Mouse (Mus musculus): Measurements from ENCODE around the gene Gpc6. TPM values are rescaled to one million over a fixed set of nuclear protein-coding genes. Genes with fewer than 3 reads are reported as not detected.

The Gpc6 gene
- polyA plus RNA-seq, 1 experiment from 2014 or later, result 18.8 TPM

DNA sequence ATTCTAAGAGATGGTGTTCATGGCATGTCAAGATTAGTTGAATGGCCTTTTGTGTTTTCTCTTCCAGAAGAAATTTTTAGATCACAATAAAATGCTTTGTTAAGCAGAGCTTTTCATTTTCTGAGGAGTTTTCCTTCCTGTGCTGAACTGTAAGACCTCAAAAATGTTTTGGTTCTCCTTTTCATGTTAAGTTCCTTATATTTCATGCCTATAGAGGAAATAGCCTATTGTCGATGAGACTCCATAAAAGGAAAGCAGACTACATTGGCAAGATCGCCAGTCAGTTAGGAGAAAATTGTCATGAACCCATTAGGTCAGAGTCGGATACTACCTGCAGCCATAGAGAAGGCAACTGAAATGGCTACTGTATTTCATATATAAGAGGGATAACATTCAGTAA, 278.8 kb downstream of the Gpc6 start:
- H3K27me3 ChIP-seq (replicated peaks; ENCODE audit: control insufficient read depth, insufficient read depth, low read length), result no peaks in the 10 kb centered on the region
- H3K27ac ChIP-seq (ENCODE audit: low read depth, low read length), result no peak overlapping the region
- DNase-seq (ENCODE audit: low spot score) (no peak), ATAC-seq (replicated peaks; ENCODE audit: low FRiP score) (no peak)
- no peak overlapping the region for H3K4me2 ChIP-seq
- H3K9ac ChIP-seq (ENCODE audit: low read depth, low read length), result no peak overlapping the region
- WGBS, result 77% methylated on average over 3 of the region's 3 CpGs
- no peaks in the 10 kb centered on the region for H3K9me3 ChIP-seq (ENCODE audit: control insufficient read depth, low read length)
- no peaks in the 10 kb centered on the region for H3K4me1 ChIP-seq (replicated peaks; ENCODE audit: control insufficient read depth, insufficient read depth, low read length)
- no peaks in the 10 kb centered on the region for H3K36me3 ChIP-seq (ENCODE audit: control insufficient read depth, insufficient read depth, low read length)
- H3K4me3 ChIP-seq (ENCODE audit: low read depth, low read length), result no peak overlapping the region

DNA sequence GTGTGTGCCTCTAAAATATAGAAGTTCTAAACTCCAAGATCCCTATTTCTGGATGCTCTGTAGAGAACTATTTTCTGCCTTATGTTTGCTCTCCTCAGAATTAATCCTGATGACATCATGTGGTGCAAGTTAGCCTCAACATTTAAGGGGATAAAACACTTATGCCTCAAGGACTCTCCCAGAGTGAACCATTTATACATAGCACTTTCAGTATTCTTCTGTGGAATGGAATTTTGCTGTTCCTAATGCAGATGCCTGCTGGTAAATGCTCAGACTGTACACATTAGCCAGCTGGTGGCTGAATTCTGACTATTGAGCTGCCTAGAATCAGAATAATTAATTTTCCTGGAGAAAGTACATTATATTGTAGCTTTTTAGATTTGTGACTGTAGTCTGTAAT, 289.3 kb downstream of the Gpc6 start:
- Histone ChIP-seq H3K27me3 (replicated peaks; ENCODE audit: control insufficient read depth, insufficient read depth, low read length) (no peaks in the 10 kb centered on the region), H3K9ac (ENCODE audit: low read depth, low read length) (no peak overlapping the region), H3K9me3 (ENCODE audit: control insufficient read depth, low read length) (no peaks in the 10 kb centered on the region), H3K4me1 (replicated peaks; ENCODE audit: control insufficient read depth, insufficient read depth, low read length) (no peaks in the 10 kb centered on the region), H3K36me3 (ENCODE audit: control insufficient read depth, insufficient read depth, low read length) (no peaks in the 10 kb centered on the region), H3K4me3 (ENCODE audit: low read depth, low read length) (no peak overlapping the region), H3K27ac (ENCODE audit: low read depth, low read length) (no peak overlapping the region), H3K4me2 (no peak overlapping the region)
- ATAC-seq (replicated peaks; ENCODE audit: low FRiP score) (no peak), DNase-seq (ENCODE audit: low spot score) (no peak)

DNA sequence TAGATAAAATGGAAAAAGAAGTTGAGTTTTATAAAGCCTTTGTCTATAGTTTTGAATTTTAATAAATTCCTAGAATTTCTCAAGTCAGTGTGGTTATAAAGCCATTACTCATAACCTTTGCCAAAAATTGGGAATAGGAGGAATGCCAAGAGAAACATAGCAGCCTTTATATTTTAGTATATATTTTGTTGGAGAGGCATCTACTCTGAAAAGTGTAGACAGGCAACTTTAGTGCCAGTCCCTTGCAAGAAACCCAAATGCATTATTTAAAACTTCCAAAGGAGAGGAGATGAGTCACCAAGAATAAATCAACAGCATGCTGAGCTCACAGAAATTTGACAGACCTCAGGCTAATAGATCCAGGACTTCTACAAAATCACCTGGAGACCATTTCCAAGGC, 301.8 kb downstream of the Gpc6 start:
- Histone ChIP-seq H3K36me3 (ENCODE audit: control insufficient read depth, insufficient read depth, low read length) (no peaks in the 10 kb centered on the region), H3K27ac (ENCODE audit: low read depth, low read length) (no peak overlapping the region), H3K4me3 (ENCODE audit: low read depth, low read length) (no peak overlapping the region), H3K9ac (ENCODE audit: low read depth, low read length) (no peak overlapping the region), H3K9me3 (ENCODE audit: control insufficient read depth, low read length) (no peaks in the 10 kb centered on the region), H3K4me1 (replicated peaks; ENCODE audit: control insufficient read depth, insufficient read depth, low read length) (no peaks in the 10 kb centered on the region), H3K27me3 (replicated peaks; ENCODE audit: control insufficient read depth, insufficient read depth, low read length) (no peaks in the 10 kb centered on the region), H3K4me2 (no peak overlapping the region)
- DNase-seq (ENCODE audit: low spot score) (no peak), ATAC-seq (replicated peaks; ENCODE audit: low FRiP score) (no peak)

DNA sequence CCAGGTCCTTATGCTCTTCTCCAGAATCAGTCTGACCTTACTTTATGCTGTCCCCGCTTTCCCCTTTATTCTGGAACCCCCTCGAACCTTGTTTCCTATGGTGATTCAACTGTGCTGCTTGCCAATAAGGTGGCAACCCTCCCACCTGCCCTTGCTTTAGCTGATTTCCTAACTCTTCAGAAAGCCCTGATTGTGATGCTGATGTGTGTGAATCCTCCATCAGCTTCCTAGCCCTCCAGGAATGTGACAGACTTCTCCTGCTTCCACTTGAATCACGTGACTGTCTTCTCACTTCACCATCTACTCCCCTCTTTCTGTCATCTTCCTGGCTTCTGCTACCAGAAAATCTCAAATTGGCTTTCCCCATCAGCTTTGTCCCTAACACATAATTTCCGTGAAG, 305.4 kb downstream of the Gpc6 start:
- H3K4me3 ChIP-seq (ENCODE audit: low read depth, low read length), result no peak overlapping the region
- no peaks in the 10 kb centered on the region for H3K36me3 ChIP-seq (ENCODE audit: control insufficient read depth, insufficient read depth, low read length)
- DNase-seq (ENCODE audit: low spot score), result no peak
- H3K4me2 ChIP-seq, result no peak overlapping the region
- no peak for ATAC-seq (replicated peaks; ENCODE audit: low FRiP score)
- no peak overlapping the region for H3K9ac ChIP-seq (ENCODE audit: low read depth, low read length)
- H3K9me3 ChIP-seq (ENCODE audit: control insufficient read depth, low read length), result no peaks in the 10 kb centered on the region
- no peak overlapping the region for H3K27ac ChIP-seq (ENCODE audit: low read depth, low read length)
- 60% methylated on average over 4 of the region's 4 CpGs for WGBS
- H3K4me1 ChIP-seq (replicated peaks; ENCODE audit: control insufficient read depth, insufficient read depth, low read length), result no peaks in the 10 kb centered on the region
- no peaks in the 10 kb centered on the region for H3K27me3 ChIP-seq (replicated peaks; ENCODE audit: control insufficient read depth, insufficient read depth, low read length)

DNA sequence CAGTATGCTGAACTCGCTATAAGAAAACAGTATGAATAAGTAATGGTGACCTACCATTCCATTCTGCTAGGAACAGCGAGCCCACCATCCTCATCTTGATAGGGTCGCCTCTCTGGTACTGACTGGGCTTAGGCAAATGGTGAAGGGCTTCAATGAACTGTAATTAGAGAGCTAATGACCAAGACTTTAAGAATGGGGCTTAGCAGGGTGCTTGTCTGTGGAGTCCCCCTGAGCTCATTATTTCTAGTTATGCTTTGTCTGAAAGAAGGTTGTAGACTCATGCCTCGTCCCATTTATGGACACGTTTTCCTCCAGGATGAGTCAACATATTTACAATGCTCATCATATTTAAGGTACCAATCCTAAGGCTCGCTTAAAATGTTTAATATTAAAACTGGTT, 313.1 kb downstream of the Gpc6 start:
- DNase-seq (ENCODE audit: low spot score) (no peak), ATAC-seq (replicated peaks; ENCODE audit: low FRiP score) (no peak)
- H3K27ac ChIP-seq (ENCODE audit: low read depth, low read length), result no peak overlapping the region
- 80% methylated on average over 6 of the region's 6 CpGs for WGBS
- no peaks in the 10 kb centered on the region for H3K27me3 ChIP-seq (replicated peaks; ENCODE audit: control insufficient read depth, insufficient read depth, low read length)
- H3K36me3 ChIP-seq (ENCODE audit: control insufficient read depth, insufficient read depth, low read length), result no peaks in the 10 kb centered on the region
- H3K4me1 ChIP-seq (replicated peaks; ENCODE audit: control insufficient read depth, insufficient read depth, low read length), result no peaks in the 10 kb centered on the region
- H3K4me2 ChIP-seq, result no peak overlapping the region
- no peak overlapping the region for H3K9ac ChIP-seq (ENCODE audit: low read depth, low read length)
- H3K9me3 ChIP-seq (ENCODE audit: control insufficient read depth, low read length), result no peaks in the 10 kb centered on the region
- H3K4me3 ChIP-seq (ENCODE audit: low read depth, low read length), result no peak overlapping the region

DNA sequence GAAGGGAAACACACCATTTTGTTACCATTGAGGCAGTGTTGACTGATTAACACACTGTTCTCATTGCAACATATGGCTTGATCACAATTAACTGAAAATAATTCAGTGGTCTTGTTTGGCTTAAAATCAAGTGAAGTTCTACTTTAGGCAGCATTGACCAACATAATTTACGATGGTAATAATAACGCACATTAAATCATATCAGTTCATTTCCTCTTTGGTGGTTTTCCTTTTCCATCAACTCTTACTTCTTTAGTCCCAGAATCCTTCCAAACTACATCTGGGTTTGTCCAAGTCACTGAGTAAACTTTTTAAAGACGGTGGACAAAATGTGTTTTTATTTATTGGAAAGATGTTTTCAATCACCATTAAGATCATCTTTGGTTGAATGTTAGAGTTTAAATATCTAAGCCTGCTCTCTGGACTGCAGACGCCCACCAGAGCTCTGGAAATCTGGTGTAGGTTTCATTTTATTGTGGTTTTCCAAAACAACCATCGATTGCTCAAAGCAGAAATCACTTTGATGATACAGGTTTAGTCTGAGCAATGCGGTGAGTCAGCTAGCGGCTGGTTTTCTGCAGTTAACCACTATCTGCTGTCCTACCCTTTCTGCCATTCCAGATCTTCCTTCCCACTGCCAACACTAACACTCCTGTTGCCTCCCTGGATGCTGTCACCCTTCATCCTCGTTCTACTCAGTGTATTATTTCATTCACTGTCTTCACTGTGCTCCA, 314.7 kb downstream of the Gpc6 start:
- ATAC-seq (replicated peaks; ENCODE audit: low FRiP score) (no peak), DNase-seq (ENCODE audit: low spot score) (no peak)
- H3K4me2 ChIP-seq, result no peak overlapping the region
- H3K4me3 ChIP-seq (ENCODE audit: low read depth, low read length), result no peak overlapping the region
- H3K27ac ChIP-seq (ENCODE audit: low read depth, low read length), result no peak overlapping the region
- no peaks in the 10 kb centered on the region for H3K27me3 ChIP-seq (replicated peaks; ENCODE audit: control insufficient read depth, insufficient read depth, low read length)
- H3K36me3 ChIP-seq (ENCODE audit: control insufficient read depth, insufficient read depth, low read length), result no peaks in the 10 kb centered on the region
- WGBS, result 82% methylated on average over 8 of the region's 8 CpGs
- no peaks in the 10 kb centered on the region for H3K9me3 ChIP-seq (ENCODE audit: control insufficient read depth, low read length)
- no peaks in the 10 kb centered on the region for H3K4me1 ChIP-seq (replicated peaks; ENCODE audit: control insufficient read depth, insufficient read depth, low read length)
- H3K9ac ChIP-seq (ENCODE audit: low read depth, low read length), result no peak overlapping the region

DNA sequence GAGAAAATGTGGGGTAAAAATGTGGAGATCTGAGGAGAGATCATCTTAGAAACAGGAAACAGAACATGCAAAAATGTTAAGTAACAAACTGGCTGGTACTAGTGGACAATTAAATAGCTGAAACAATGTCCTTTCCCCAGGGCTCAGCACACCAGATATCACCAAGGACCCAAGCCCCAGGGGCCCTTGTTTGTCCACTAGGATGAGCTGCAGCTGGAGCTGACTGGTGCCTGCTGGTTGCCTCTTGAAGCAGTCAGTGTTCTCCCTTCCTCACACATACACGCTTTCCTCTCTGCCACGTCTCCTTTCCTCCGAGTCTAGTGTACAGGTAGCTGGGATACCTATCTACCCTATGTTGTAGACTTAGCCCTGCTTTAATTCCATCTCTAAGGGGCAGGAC, 320.5 kb downstream of the Gpc6 start:
- H3K27me3 ChIP-seq (replicated peaks; ENCODE audit: control insufficient read depth, insufficient read depth, low read length), result no peaks in the 10 kb centered on the region
- H3K9ac ChIP-seq (ENCODE audit: low read depth, low read length), result no peak overlapping the region
- H3K27ac ChIP-seq (ENCODE audit: low read depth, low read length), result no peak overlapping the region
- no peaks in the 10 kb centered on the region for H3K36me3 ChIP-seq (ENCODE audit: control insufficient read depth, insufficient read depth, low read length)
- no peak overlapping the region for H3K4me2 ChIP-seq
- no peaks in the 10 kb centered on the region for H3K9me3 ChIP-seq (ENCODE audit: control insufficient read depth, low read length)
- no peaks in the 10 kb centered on the region for H3K4me1 ChIP-seq (replicated peaks; ENCODE audit: control insufficient read depth, insufficient read depth, low read length)
- DNase-seq (ENCODE audit: low spot score) (no peak), ATAC-seq (replicated peaks; ENCODE audit: low FRiP score) (no peak)
- no peak overlapping the region for H3K4me3 ChIP-seq (ENCODE audit: low read depth, low read length)
- 90% methylated on average over 3 of the region's 3 CpGs for whole genome bisulfite sequencing

DNA sequence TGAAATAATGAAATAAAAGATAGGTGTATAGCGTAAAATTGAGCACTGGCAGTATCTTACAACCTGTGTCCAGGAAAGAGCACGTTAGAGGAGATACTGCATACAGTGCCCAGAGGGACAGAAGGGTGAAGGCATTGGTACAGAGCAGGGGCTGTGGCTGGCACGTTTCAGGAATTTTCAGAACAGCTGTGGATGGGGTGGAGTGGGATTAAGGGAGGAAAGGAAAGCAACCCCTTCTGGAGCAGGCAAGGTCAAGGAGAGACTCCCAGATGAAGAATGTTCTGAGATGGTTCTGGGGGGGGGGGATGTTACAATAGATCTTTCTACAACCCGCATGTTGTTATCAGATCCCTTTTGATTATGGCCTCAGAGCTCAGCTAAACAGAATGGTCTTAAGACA, 331.1 kb downstream of the Gpc6 start:
- H3K4me2 ChIP-seq, result no peak overlapping the region
- no peak for ATAC-seq (replicated peaks; ENCODE audit: low FRiP score)
- WGBS, result 75% methylated on average over 4 of the region's 4 CpGs
- H3K36me3 ChIP-seq (ENCODE audit: control insufficient read depth, insufficient read depth, low read length), result no peaks in the 10 kb centered on the region
- no peak for DNase-seq (ENCODE audit: low spot score)
- no peak overlapping the region for H3K9ac ChIP-seq (ENCODE audit: low read depth, low read length)
- H3K9me3 ChIP-seq (ENCODE audit: control insufficient read depth, low read length), result no peaks in the 10 kb centered on the region
- no peak overlapping the region for H3K27ac ChIP-seq (ENCODE audit: low read depth, low read length)
- H3K4me1 ChIP-seq (replicated peaks; ENCODE audit: control insufficient read depth, insufficient read depth, low read length), result no peaks in the 10 kb centered on the region
- no peak overlapping the region for H3K4me3 ChIP-seq (ENCODE audit: low read depth, low read length)
- H3K27me3 ChIP-seq (replicated peaks; ENCODE audit: control insufficient read depth, insufficient read depth, low read length), result no peaks in the 10 kb centered on the region

DNA sequence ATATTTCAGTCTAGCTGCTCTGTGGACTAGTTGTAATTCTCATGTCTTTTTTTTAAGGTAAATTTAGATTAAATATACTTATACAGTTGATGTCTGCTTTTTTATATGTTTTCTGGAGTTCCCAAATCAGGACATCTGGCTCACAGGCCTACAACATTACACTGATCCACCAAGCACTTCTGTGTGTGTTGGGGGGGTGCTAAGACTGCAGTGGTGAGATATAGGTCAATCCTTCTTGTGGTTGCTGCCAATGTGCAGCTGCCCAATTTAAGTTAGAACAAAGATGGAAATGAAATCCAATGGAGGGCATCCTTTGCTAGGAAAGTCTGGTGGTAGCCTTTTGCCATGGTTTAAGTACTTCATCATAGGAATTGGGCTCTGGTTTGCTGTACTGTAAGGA, 340.5 kb downstream of the Gpc6 start:
- H3K27ac ChIP-seq (ENCODE audit: low read depth, low read length), result no peak overlapping the region
- no peaks in the 10 kb centered on the region for H3K4me1 ChIP-seq (replicated peaks; ENCODE audit: control insufficient read depth, insufficient read depth, low read length)

More for the DNA sequence above, 340.5 kb downstream of the Gpc6 start:
- no peak for DNase-seq (ENCODE audit: low spot score)
- H3K4me3 ChIP-seq (ENCODE audit: low read depth, low read length), result no peak overlapping the region
- H3K27me3 ChIP-seq (replicated peaks; ENCODE audit: control insufficient read depth, insufficient read depth, low read length), result no peaks in the 10 kb centered on the region
- no peaks in the 10 kb centered on the region for H3K36me3 ChIP-seq (ENCODE audit: control insufficient read depth, insufficient read depth, low read length)
- H3K9me3 ChIP-seq (ENCODE audit: control insufficient read depth, low read length), result no peaks in the 10 kb centered on the region
- H3K9ac ChIP-seq (ENCODE audit: low read depth, low read length), result no peak overlapping the region
- ATAC-seq (replicated peaks; ENCODE audit: low FRiP score), result no peak
- no peak overlapping the region for H3K4me2 ChIP-seq

Data from liver, embryonic 11.5 days (tissue).